Mouse (Mus musculus) cerebellum, adult 11 months (tissue): ENCODE results near the gene Skida1.
"Not testable (repeated sequence)": the region's sequence is repeated elsewhere in the genome, so short reads cannot be mapped to it uniquely, and the experiment has no call there.

Source experiments
- DNase-seq: peaks from one replicate; pipeline ENCODE4 v3.0.0; 2022

The Skida1 gene

GRCm38 (mm10) chr2:18048453-18049075 lies at the start of gene Skida1:
TSS of gene Skida1 (minus strand) at chr2:18049051.
- no peak for DNase-seq

DNA sequence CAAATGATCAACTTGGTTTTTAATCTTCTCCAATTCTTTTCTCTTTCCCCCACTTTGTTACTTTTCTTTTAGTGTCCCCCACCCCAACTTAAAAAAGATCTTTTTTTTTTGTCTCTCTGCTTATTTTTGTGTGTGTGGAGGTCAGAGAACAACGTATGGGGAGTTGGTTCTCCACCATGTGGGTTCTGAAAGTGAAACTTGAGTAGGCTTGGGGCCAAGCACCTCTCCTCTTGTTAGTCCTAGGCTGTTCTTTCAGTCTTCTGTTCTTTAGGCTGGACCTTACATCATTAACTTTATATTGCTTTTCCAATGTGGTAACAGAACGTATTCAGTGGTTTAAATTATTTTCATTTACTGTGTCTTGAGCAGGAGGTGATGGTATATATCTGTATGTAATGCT lies 47.0 kb upstream of the Skida1 start:
- no peak for DNase-seq

DNA sequence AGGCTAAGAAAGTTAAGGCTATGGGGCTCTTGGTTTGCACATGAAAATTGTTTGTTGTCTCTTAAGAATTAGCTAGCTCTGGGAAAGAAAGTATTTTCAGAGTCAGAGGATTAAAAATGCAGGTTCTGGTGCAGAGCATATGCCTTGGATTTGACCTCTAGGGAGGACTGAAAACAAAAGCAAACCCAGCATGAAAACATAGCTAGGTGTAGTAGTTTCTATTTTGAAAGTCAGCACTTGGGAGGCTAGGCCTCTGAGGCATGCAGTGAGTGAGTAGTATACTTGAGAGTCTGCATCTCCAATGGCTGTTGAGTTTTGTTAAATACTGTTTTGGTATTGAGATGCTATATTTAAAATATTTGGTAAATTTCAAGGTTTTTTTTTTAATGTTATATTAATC lies 45.5 kb upstream of the Skida1 start:
- no peak for DNase-seq

DNA sequence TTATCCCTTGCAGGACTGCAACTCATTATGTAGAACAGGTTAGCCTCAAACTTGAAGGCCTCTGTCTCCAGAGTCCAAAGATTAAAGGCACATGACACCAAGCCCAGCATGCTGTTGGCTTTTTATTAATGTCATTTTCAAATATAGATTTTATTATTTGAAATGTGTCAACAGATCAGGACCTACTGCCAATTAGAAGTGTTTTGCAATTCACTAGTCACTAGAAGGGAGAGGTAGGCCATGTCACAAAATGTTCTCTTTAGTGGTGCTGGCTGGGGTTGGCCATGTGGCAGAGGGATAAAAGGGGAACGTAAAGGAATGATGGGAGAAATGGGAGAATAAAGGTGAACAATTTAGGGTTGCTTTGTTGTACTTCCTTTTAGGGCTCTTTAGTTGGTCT lies 45.0 kb upstream of the Skida1 start:
- DNase-seq = no peak

- not testable (repeated sequence) for DNase-seq
These were observed 38.8 kb upstream of the Skida1 start for GRCm38 (mm10) chr2:18087695-18088094.

DNA sequence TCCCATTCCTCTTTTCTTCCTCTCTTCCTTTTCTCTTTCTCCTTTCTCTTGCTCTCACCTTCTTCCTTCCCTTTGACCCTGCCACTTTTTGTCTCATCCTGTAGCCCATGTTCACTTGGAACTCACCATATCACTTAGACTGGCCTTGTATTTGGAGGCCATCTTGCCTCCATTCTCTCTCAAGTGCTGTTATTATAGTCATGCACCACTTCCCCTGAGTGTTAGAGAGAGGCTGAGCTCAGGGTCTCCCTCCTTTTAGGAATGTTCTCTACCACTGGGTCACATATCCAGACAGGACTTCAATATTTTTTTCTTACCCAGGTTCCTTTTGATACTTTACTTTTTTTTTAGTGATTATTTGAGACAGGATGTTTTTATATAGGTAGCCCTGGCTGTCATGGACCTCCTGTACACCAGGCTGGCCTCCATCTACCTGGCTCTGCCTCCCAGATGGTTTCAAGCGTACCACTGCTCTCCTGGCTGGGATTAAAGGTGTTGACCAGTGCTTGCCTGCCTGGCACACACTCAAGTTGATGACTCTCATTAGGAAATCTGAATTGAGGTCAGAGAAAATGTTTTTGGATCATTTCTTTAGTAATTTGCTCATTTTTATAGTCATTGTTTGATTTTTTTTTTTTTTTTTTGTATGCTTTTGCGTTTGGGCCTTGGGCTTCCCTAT lies 31.5 kb upstream of the Skida1 start:
- DNase-seq = peak; percentile 42

- no peak for DNase-seq
These were observed 23.1 kb upstream of the Skida1 start for GRCm38 (mm10) chr2:18071947-18072346.

DNA sequence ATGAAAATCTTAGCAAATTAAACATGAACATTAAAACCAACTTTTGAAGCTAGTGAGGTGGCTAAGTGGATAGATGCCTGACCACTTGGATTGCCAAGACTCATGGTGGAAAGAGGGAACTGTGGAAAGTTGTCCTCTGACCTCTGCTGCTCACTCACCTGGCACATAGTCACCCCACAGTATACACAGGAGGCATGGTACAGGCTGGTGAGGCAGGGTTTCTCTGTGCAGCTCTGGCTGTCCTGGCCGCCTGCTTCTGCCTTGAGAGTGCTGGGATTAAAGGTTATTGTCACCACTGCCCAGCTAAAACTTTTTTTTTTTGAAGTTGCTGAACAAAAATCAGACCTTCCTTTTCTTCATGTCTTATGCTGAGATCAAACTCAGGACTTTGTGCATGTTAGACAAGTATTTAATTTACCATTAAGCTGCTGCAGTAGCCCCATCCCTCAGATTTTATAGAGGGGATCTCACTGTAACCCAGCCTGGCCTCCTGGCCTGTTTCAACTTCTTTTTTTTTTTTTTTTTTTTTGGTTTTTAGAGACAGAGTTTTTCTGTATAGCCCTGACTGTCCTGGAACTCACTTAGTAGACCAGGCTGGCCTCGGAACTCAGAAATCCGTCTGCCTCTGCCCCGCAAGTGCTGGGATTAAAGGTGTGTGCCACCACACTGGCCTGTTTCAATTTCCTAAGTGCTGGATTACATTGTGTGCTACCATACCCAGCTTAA lies 19.4 kb upstream of the Skida1 start:
- DNase-seq = no peak

- DNase-seq = no peak
These were observed 17.6 kb upstream of the Skida1 start for GRCm38 (mm10) chr2:18066436-18066835.

DNA sequence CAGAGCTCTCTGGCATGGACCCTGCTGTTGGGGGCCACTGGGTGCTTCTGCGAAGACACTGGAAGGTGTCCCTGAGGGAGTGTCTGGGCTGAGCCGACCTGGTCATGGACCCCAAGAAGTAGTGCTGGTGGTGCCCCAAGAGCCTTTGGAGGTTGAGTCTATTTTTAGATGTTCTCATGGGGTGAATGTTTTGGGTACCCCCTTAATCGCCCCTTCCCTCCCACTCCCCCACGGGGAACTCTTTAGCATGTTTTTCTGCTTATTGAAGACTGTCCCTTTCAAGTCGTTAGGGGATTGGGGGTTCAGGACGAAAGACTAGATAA lies 16.8 kb upstream of the Skida1 start:
- no peak for DNase-seq

GRCm38 (mm10) chr2:18064941-18065707 lies 16.3 kb upstream of the Skida1 start:
- peak; percentile 77 for DNase-seq

DNA sequence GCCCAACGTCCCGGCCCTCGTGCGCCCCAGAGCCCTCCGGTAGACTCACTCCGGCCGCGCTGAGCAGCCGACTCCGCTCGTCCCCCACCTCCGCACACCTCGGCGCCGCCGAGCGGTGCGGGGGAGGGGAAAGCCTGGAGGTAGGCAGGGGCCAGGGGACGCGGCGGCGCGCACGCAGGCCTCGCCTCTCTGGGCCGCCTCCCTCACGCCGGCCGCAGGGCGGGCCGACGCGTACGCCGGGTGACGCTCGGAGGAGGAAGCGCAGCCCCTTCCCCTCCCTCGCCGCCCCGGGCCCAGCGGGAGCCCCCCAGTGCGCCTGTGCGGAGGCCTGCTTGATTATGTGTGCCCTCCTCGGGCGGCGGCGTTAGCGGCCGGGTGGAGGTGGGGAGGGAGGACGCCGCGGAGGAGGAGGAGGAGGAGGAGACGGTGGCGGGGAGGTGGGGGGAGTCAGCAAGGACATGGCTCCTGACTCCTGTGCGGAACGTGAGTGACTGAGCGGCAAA lies 15.6 kb upstream of the Skida1 start:
- peak; percentile 92 for DNase-seq

DNA sequence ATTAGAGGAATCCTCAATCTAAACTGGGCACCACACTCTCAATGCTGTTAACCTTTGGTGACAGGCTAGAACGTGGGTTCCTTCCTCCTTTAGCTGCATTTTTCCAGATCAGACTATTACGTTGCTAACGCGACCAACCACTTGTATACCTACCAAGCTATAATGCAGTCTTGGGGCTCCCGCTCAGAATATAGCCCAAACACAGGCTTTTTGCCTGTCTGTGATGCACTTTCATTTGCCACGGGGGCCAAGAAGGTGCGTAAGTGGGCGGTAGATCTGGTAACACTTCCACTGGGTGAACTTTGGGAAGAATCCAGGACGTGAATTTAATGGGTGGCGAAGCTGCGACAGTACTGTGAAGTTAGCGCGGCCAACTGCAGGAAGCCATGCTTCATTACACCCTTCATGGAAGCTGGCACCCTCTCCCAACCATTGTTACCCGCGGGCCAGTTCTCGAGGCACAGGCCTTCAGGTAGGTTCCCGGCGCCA lies 15.0 kb upstream of the Skida1 start:
- DNase-seq = no peak

DNA sequence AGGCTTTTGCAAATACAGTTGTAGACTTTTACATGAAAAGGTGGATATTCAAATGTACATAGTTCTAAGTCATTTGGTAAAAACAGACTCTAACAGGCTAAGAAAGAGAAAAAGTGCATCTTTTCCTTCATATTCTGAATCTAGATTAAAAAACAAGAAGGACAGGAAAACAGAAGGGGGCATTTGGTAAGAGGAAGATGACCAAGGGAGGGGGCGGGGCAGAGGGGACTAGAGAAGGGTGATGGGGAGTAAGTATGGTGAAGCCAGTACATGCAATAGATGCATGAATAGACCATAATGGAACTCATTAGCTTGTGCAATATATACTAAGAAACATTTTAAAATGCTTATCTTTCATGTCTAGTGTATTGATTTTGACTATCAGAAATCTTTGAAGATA lies 11.5 kb upstream of the Skida1 start:
- no peak for DNase-seq

DNA sequence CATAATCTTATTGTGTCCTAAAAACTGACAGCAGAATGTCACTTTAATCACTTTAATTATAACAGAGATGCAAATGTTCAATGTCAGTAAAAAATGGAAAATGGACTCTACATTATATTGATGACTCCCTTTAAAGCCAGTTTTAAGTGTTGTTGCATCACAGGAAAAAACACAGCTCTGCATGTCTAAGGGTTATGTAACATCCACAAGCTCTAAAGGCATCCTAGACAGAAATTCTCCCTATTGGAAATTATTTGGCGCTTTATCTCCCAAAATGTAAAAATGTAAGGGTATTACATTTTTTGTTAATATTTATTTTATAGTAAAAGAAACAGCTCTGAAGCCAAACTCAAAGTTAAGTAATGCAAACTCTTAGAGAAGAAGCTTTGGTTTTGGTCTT lies 11.0 kb upstream of the Skida1 start:
- no peak for DNase-seq

DNA sequence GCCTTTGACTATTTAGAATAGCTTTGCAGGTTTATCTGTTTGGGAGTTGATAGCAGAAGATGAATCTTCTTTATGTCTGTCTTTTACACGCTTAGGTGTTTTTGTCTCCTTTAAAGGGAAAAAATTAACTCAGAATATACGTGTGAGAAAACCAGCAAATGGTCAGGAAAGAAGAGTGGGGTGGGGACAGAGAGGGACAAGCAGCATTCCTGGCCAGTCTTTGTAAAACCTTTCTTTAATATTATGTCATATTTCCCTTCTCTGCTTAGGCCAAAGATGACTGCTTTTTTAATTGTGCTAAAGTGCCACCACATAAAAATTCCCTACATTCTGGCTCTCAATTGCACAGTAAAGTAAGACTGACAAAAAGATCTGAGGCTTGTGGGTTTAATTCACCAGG lies 10.2 kb upstream of the Skida1 start:
- DNase-seq = no peak

DNA sequence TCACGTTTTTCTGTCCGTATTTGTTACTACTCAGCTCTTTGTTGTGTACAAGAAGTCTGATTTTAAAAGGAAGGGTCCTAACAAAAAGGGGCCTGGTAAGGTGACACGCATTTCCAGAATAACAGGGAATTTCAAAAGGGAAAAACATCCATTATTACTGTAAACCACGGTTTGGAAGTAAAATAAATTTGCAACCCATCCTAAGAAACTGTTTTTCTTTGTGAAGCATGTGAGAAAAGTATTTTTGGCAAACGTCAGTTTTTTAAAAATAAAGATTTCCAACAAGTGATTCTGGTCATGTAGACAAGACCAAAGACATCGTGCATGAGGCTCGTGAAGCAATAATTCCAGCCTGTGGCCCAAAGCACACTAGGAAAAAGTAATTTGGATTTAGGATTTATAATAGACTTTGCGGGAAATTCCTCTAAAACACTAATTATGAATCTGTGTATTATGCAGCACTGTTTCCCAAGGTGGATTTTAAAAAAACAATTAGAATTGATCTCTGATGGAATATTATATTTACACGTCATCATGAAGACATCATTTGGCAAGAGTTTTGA lies 9.4 kb upstream of the Skida1 start:
- no peak for DNase-seq

DNA sequence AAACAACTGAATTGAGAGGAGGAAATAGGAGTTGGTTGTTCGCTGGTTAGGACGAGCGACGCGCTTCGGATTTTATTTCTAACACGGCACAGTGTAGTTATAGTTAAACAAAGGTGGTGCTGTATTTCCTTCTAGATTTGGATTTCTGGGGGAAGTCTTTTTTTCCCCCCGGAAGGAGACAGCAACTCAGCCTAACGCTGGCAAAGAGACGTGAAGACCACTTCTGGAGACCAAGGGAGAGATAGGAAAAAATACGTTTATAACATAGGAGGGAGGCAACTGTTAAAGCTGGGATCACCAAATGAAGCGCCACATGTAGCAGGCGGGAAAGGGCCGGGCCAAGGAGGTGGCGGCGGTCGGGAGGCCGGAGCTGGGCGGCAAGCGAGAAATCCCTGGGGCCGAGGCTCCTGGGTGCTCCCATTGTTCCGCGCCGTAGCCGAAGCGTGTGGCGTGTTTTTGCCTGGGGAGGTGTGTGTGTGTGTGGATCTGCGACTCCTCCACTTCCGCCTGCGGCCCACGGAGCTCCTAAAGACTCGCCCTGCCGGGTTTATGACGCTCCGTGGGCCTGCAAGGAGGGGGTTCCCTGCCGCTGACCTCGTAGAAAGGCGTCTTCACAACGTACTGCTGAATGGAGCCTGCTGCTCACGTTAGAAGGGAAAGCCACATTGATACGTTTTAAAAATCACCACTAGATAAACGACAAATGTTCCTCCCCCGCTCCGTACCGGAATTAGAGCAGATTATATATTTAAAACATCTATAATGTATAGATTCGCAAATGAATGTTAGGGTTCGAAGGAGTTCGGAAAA lies 8.7 kb upstream of the Skida1 start:
- DNase-seq = peak; percentile 55

- DNase-seq = peak; percentile 87
These were observed 8.0 kb upstream of the Skida1 start for GRCm38 (mm10) chr2:18056786-18057255.

GRCm38 (mm10) chr2:18055929-18056785 lies 7.3 kb upstream of the Skida1 start:
- DNase-seq = peak; percentile 94
